Mouse (Mus musculus): Measurements from ENCODE around the gene Abracl.

DNA sequence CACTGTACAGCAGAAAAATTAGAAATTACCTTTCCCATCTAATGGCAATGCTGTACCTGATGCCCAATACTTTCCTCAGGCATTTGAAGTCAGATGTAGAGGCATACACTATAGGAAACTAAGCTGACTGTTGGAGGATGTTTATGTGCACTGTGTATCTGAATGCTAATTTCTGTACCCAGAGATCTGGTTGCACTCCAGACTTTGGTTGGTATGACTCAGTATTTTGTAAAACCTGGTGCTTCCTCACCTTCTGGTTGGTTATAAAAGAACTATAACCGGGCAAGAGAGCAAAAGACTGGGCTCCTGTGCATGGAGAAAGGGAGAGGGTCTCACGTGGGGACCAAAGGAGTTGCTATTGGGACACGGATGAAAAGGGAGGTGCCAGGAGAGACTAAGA lies 15.8 kb downstream of the Abracl start:
- no peak for TF ChIP-seq CTCF (IDR thresholded peaks at IDR 0.05; ENCODE audit: low read depth, low read length)
- TF ChIP-seq GATA1 (IDR thresholded peaks at IDR 0.05; ENCODE audit: borderline replicate concordance, low read length), result no peak

Data from G1E (cell line).